Mouse (Mus musculus) A20 (cell line): Measurements from ENCODE around the gene Dst.
A peak's percentile ranks its signal among the peaks of the same experiment; 100 is the strongest.

Experiments used
- DNase-seq: peaks from one replicate; pipeline ENCODE4 v3.0.0-alpha.2; 2011; ENCODE audit warnings: low read depth, low spot score

Dst gene

DNA sequence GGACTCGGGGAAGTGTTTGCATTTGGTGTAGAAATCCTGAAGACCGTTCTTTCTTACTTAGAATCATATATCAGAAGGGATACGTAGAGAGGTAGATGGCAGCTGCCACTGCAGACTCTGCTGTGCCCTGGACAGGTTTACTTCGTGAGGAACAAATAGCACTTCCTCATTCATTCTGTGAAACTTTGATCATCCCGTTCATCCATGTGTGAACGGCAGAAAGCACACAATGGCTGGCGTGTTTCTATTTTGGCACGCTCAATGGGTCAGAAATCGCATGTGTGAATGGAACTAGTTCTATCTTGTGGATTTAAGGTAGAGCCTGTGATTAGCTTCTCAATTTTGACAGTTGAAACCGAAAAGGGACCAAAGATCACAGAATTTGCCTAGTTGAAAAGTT lies 222.8 kb downstream of the Dst start:
- DNase-seq, result peak; percentile 56

DNA sequence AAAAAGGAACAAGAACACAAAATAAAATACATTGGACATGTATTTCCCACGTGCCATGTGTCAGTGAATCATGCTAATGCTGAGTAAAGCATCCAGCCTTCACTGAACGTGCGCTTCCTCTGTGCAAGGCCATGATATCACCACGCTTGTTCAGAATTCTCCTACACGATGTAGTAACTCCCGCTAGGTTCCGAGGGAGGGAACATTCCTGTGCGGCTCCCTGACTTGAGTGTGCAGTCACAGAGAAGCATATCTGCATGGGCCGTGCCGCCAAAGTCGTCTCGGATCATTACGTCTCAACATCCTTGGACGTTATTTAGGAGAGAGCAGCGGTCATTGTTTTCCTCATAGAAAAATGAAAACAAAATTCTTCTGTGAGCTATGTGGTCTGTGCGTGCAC lies 224.8 kb downstream of the Dst start:
- no peak for DNase-seq

GRCm38 (mm10) chr1:34135535-34135934 lies 227.5 kb downstream of the Dst start:
- DNase-seq, result no peak

- no peak for DNase-seq
These were observed 231.3 kb downstream of the Dst start for GRCm38 (mm10) chr1:34139191-34139853.

DNA sequence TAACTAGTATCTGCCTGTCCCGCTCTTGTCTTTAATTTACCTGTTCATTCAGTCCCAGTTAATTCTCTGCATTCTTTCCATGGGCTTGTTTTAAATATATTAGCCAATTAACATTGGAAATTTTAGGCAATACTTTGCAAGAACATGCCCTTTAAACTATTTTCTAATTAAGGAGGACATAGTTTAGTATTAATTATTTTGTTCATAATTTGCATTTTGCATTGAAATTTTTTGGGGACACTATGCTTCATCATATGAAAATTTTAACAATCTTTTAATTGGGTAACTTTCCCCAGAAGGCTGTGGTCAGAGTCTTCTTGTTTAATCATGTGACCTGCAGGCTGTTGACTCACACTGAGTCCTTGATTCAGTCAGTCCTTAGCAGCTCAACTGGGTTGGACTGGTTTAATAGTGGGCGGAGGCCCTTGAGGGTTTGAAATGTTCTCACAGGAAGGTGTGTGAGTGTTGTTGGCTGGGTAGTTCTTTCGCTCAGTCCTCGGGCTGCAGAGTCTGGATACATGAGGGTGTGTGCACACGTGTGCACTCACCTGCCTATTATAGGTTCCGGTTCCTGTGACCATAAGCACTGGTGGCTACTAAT lies 231.9 kb downstream of the Dst start:
- no peak for DNase-seq

GRCm38 (mm10) chr1:34140686-34141085 lies 232.7 kb downstream of the Dst start:
- no peak for DNase-seq

GRCm38 (mm10) chr1:34142951-34143580 lies 235.0 kb downstream of the Dst start:
- DNase-seq, result no peak

GRCm38 (mm10) chr1:34144826-34145225 lies 236.8 kb downstream of the Dst start:
- DNase-seq, result no peak

- DNase-seq, result no peak
These were observed 240.0 kb downstream of the Dst start for GRCm38 (mm10) chr1:34148039-34148438.

- no peak for DNase-seq
These were observed 242.5 kb downstream of the Dst start for GRCm38 (mm10) chr1:34150416-34151093.

DNA sequence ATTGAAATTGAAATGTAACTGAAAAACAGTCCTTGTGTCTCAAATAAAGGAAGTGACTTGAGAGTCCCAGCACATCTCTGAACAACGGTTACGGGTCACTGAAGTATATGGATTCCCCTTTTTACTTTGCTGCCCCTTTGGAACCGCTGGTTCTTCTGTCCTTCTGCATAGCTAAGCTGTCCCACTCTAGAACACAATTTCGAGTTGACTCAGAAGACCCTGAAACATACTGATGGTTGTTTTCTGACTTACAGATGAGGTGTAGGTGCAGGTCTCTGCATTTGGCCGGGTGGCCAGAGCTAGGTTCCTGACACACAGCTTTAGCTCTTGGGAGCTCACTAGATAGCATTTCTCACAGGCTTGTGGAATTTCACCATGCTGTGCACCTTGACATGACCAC lies 244.7 kb downstream of the Dst start:
- DNase-seq, result peak; percentile 32

GRCm38 (mm10) chr1:34156058-34156457 lies 248.0 kb downstream of the Dst start:
- DNase-seq, result no peak

- no peak for DNase-seq
These were observed 249.7 kb downstream of the Dst start for GRCm38 (mm10) chr1:34157702-34158101.

DNA sequence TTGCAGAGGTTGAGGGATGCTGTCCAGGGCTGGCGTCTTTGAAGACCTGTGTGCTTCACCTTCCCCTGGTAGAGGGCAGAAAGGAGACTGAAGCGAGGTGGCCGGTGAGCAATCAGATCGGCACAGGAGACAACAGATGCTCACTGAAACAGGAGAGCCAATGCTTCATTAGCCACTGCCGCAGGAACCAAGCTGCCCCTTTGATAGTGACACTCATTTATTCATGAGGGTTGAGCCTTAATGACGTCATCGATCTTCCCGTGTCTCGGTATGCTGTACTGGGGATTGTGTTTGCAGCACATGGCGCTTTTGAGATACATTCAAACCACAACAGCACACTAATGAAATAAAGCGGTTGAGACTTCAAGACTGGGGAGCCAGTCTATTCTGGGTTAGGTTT lies 250.8 kb downstream of the Dst start:
- no peak for DNase-seq

DNA sequence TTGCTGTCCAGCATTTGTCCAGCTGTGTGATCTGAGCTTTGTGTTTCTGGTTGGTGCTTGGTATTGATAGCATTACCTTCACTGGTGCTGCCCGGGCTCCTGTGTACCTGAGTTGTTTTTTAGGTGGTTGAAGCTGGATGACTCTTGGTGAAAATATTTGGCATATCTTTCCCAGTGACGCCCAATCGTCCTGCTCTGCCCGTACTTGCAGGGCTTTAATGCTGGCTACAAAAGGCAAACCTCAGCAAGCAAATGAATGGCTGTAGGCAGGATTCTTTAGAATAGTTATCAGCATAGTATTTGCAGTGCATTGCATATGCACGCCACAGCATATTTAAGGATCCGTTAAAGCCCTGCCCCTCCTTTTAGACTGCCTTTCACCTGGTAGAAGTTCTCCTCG lies 251.9 kb downstream of the Dst start:
- no peak for DNase-seq

DNA sequence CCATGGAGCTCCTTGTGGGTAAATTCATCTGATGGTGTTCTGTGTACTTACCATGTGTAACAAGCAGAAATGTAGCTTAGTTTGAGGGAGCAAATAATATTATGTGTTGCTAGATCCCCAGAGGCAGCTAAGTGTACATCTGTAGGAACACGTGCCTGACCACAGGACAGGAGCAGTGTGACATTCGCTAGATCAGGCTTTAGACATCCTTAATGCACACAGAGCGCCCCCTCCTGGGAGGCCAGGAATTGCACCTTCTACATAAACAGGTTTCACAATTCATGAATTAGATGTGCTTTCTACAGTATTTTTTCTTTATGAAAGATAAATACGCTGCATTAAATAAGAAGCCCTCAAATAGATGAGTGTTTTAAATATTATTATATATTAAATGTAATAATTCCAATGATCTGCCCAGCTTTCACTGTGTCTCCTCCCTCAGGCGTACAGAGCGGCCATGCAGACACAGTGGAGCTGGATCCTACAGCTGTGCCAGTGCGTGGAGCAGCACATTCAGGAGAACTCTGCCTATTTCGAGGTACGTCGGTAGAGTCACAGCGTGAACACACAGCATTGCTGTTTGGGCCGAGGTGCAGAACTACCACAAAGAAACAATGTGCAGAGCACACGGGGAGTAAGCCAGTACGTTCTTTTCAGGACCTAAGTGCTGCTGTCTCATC lies 256.7 kb downstream of the Dst start:
- peak; percentile 63 for DNase-seq

GRCm38 (mm10) chr1:34165926-34166325 lies 257.9 kb downstream of the Dst start:
- DNase-seq, result no peak

GRCm38 (mm10) chr1:34167151-34168057 lies 259.4 kb downstream of the Dst start:
- DNase-seq, result no peak

GRCm38 (mm10) chr1:34169086-34169485 lies 261.1 kb downstream of the Dst start:
- DNase-seq, result no peak

DNA sequence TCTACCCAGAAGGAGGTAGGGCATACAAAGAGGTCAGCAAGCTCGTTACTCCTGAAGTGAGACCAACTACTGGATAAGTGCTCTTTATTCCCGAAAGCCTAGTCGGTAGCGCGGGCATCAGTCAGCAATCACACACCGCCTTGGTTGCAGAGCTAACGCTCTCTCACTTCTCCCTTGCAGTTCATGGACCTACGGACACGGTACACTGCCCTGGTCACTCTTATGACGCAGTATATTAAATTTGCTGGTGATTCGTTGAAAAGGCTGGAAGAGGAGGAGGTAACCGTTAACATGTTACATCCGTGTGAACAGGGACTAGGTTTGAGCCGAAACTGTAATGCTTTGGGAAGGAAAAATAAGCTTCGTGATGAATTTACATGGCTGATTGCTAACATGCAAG lies 266.5 kb downstream of the Dst start:
- no peak for DNase-seq

DNA sequence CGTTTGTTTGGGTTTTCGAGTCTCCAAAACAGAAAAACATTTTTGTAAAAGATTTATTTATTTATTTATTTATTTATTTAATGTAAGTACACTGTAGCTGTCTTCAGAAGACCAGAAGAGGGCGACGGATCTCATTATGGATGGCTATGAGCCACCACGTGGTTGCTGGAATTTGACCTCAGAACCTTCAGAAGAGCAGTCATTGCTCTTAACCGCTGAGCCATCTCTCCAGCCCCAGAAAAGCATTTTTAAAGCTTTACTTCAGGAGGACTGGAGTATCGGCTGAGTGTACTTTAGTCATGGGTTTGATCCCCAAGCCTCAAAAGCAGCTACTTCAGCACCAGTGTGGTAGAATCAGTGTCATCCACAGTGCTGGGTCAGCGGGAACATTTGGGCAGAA lies 266.9 kb downstream of the Dst start:
- no peak for DNase-seq
